Mouse (Mus musculus) thymus, adult 2 months (tissue): Measurements from ENCODE around the gene Ttyh1.

Experiments
- CTCF ChIP-seq: fragments of 200-500 bp; IDR thresholded peaks from 2 replicates; pipeline ENCODE4 v1.5.1; 2012; ENCODE audit warnings: mild to moderate bottlenecking, control low read depth, low read length, moderate library complexity, borderline replicate concordance; ENCODE audit not compliant: control insufficient read depth, poor library complexity, insufficient read depth; ENCODE audit errors: extremely low read depth
- POLR2A ChIP-seq: fragments of 200-500 bp; IDR thresholded peaks from 2 replicates; pipeline ENCODE4 v1.6.1; 2012; ENCODE audit warnings: mild to moderate bottlenecking, low read length, control low read depth, moderate library complexity; ENCODE audit not compliant: control insufficient read depth, poor library complexity, insufficient read depth; ENCODE audit errors: extremely low read depth

DNA sequence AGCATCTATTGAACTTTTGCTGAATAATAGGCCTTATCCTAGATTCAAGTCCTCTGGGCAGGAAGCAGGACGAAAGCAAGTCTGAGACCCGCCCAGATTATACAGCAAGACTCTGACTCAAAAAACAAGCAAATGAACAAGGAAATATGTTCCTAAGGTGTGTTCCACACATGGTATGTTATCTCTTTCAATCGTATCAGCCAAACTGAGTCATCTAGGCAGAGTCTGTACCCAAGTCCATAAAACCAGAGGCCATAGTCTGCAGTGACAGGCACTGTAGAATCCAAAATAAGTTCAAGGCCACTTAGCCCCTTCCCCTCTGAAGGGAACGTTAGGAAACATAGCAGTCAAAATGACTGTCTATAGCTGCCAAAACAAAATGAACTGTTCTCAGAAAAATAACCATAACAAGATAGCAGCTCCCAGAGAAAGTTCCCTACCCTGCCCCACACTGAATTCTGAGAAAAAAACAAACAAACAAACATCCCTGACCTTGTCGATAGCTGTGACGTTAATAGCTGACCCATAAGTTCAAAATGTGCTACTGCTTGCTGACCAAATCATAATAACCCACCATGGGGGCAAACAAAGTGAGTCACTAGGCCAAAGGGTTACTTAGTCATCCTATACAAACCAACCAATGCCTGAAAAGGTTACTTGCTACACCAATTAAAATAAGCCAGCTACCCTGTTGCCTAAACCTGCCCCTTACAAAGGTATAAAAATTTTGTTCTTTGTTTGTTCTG lies 51.2 kb downstream of the Ttyh1 start:
- TF ChIP-seq CTCF (no peak), POLR2A (no peak)
